Mouse (Mus musculus) liver, postnatal 0 days (tissue): ENCODE data around the gene Zfp866.

Experiments used
- CTCF ChIP-seq: sonication (generic); IDR thresholded peaks from 2 replicates; pipeline ENCODE4 v1.5.1; 2016; ENCODE audit warnings: antibody characterized with exemption, low read depth
- EP300 ChIP-seq: IDR thresholded peaks from 2 replicates; pipeline ENCODE4 v1.6.1; 2016; ENCODE audit warnings: antibody characterized with exemption, low read depth, mild to moderate bottlenecking

DNA sequence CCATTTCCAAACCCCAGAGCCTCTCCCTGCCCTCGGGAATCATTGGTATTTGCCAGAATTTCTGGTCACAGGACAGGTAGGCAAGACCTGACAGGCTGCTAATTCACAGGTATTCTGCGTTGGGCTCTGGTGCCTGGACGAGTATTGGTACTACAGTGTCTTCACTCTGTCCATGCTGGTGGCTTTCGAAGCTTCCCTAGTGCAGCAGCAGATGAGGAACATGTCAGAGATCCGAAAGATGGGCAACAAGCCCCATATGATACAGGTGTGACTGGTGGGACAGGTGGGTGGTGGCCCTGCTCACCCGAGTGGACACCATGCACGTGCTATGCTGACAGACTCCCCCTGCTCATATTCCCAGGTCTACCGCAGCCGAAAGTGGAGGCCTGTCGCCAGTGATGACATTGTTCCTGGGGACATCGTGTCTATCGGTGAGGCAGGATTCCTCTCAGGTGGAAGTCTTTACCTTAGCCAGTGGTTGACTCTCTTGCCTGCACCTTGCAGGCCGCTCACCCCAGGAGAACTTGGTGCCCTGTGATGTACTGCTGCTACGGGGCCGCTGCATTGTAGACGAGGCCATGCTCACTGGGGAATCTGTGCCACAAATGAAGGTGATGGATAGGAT is 5.9 kb upstream of the Zfp866 start:
- no peak for TF ChIP-seq CTCF
- TF ChIP-seq EP300 = no peak
